Mouse (Mus musculus) C2C12 (cell line): ENCODE data around the gene Ntrk3. TPM values are rescaled to one million over a fixed set of nuclear protein-coding genes. Genes with fewer than 3 reads are reported as not detected.

Experiments used
- H3K27me3 ChIP-seq: one replicate; pipeline ENCODE4 v1.6.1; 2011; ENCODE audit not compliant: control insufficient read depth, insufficient read depth, insufficient read length
- H3K36me3 ChIP-seq: one replicate; pipeline ENCODE4 v1.6.1; 2011; ENCODE audit not compliant: control insufficient read depth, insufficient read depth
- H3K4me3 ChIP-seq: one replicate; pipeline ENCODE4 v1.5.1; 2011; ENCODE audit warnings: mild to moderate bottlenecking, control low read depth; ENCODE audit not compliant: poor library complexity, insufficient read depth, severe bottlenecking
- H3K79me2 ChIP-seq: one replicate; pipeline ENCODE4 v1.6.1; 2011; ENCODE audit not compliant: control insufficient read depth, insufficient read depth
- H3K79me3 ChIP-seq: one replicate; pipeline ENCODE4 v1.6.1; 2011; ENCODE audit warnings: low read depth, control low read depth
- H3ac ChIP-seq: one replicate; pipeline ENCODE3; 2011; ENCODE audit warnings: low read depth; ENCODE audit not compliant: control insufficient read depth, insufficient read length
- CEBPB ChIP-seq: IDR thresholded peaks from one replicate; pipeline ENCODE4 v1.6.1; 2011; ENCODE audit warnings: low read depth, mild to moderate bottlenecking, control low read depth, moderate library complexity
- CTCF ChIP-seq: IDR thresholded peaks from one replicate; pipeline ENCODE4 v1.5.1; 2011; ENCODE audit not compliant: control insufficient read depth, insufficient read depth, insufficient read length
- FOSL1 ChIP-seq: IDR thresholded peaks from one replicate; pipeline ENCODE4 v1.8.0; 2011; ENCODE audit warnings: mild to moderate bottlenecking, low read length; ENCODE audit not compliant: poor library complexity, insufficient read depth, severe bottlenecking
- MAX ChIP-seq: IDR thresholded peaks from one replicate; pipeline ENCODE4 v1.6.1; 2011; ENCODE audit warnings: mild to moderate bottlenecking, control low read depth
- MYOD1 ChIP-seq: IDR thresholded peaks from one replicate; pipeline ENCODE4 v1.6.1; 2011; ENCODE audit warnings: low read depth; ENCODE audit not compliant: control insufficient read depth, insufficient read length
- MYOG ChIP-seq: IDR thresholded peaks from one replicate; pipeline ENCODE4 v1.6.1; 2011; ENCODE audit not compliant: control insufficient read depth, insufficient read length; ENCODE audit errors: extremely low read depth
- USF1 ChIP-seq: IDR thresholded peaks from one replicate; pipeline ENCODE4 v1.6.1; 2011; ENCODE audit warnings: low read depth, mild to moderate bottlenecking, control low read depth, moderate library complexity
- polyA plus RNA-seq: library from polyadenylated mRNA; unstranded; fragments of >200 nt; fragmentation: generic; extraction: Trizol; gene quantifications from one replicate; pipeline ENCODE4 v1.2.1, GENCODE M21; 2012; ENCODE audit warnings: missing spikeins

The Ntrk3 gene
- polyA plus RNA-seq, 1 experiment, result 0.04 TPM

- no peaks in the 10 kb centered on the region for H3K79me2 ChIP-seq
- H3K79me3 ChIP-seq, result no peaks in the 10 kb centered on the region
- no peaks in the 10 kb centered on the region for H3K36me3 ChIP-seq
- no peak overlapping the region for H3K4me3 ChIP-seq
- no peak for TF ChIP-seq MYOG
- no peak for TF ChIP-seq MAX
- no peak for TF ChIP-seq MYOD1
- no peak for TF ChIP-seq CTCF
- no peak for TF ChIP-seq CEBPB
- TF ChIP-seq FOSL1, result no peak
- no peak overlapping the region for H3ac ChIP-seq
- peaks cover 65% of the 10 kb centered on the region for H3K27me3 ChIP-seq
These were observed 159.7 kb downstream of the Ntrk3 start for GRCm38 (mm10) chr7:78578111-78578460.

GRCm38 (mm10) chr7:78577462-78578110 lies 160.2 kb downstream of the Ntrk3 start:
- TF ChIP-seq CTCF, result no peak
- no peak for TF ChIP-seq USF1
- no peaks in the 10 kb centered on the region for H3K79me3 ChIP-seq
- H3K79me2 ChIP-seq, result no peaks in the 10 kb centered on the region
- H3K27me3 ChIP-seq, result peaks cover 62% of the 10 kb centered on the region
- no peak overlapping the region for H3ac ChIP-seq
- H3K4me3 ChIP-seq, result no peak overlapping the region
- H3K36me3 ChIP-seq, result no peaks in the 10 kb centered on the region

GRCm38 (mm10) chr7:78576706-78577461 lies 160.9 kb downstream of the Ntrk3 start:
- no peak overlapping the region for H3K4me3 ChIP-seq
- no peak overlapping the region for H3ac ChIP-seq
- no peaks in the 10 kb centered on the region for H3K79me3 ChIP-seq
- H3K27me3 ChIP-seq, result peaks cover 55% of the 10 kb centered on the region
- H3K36me3 ChIP-seq, result no peaks in the 10 kb centered on the region
- H3K79me2 ChIP-seq, result no peaks in the 10 kb centered on the region
- TF ChIP-seq MYOG (no peak), MAX (no peak), USF1 (no peak)

GRCm38 (mm10) chr7:78576169-78576568 lies 161.6 kb downstream of the Ntrk3 start:
- H3K4me3 ChIP-seq, result no peak overlapping the region
- H3K79me2 ChIP-seq, result no peaks in the 10 kb centered on the region
- no peaks in the 10 kb centered on the region for H3K36me3 ChIP-seq
- TF ChIP-seq CEBPB (no peak), USF1 (no peak), CTCF (no peak), MYOG (no peak), MYOD1 (no peak)
- H3K79me3 ChIP-seq, result no peaks in the 10 kb centered on the region
- H3ac ChIP-seq, result no peak overlapping the region
- peaks cover 52% of the 10 kb centered on the region for H3K27me3 ChIP-seq

- H3K4me3 ChIP-seq, result no peak overlapping the region
- no peaks in the 10 kb centered on the region for H3K36me3 ChIP-seq
- no peaks in the 10 kb centered on the region for H3K79me3 ChIP-seq
- peaks cover 48% of the 10 kb centered on the region for H3K27me3 ChIP-seq
- no peaks in the 10 kb centered on the region for H3K79me2 ChIP-seq
- TF ChIP-seq FOSL1, result no peak
- no peak for TF ChIP-seq CEBPB
- TF ChIP-seq MYOG, result no peak
- no peak overlapping the region for H3ac ChIP-seq
These were observed 162.3 kb downstream of the Ntrk3 start for GRCm38 (mm10) chr7:78575556-78575955.

GRCm38 (mm10) chr7:78571196-78571595 lies 166.6 kb downstream of the Ntrk3 start:
- peaks cover 11% of the 10 kb centered on the region for H3K27me3 ChIP-seq

GRCm38 (mm10) chr7:78569255-78569618 lies 168.6 kb downstream of the Ntrk3 start:
- H3K27me3 ChIP-seq, result no peaks in the 10 kb centered on the region
- H3K36me3 ChIP-seq, result no peaks in the 10 kb centered on the region
- no peaks in the 10 kb centered on the region for H3K79me2 ChIP-seq
- no peak overlapping the region for H3ac ChIP-seq
- TF ChIP-seq USF1 (no peak), MAX (no peak), MYOG (no peak), CEBPB (no peak), FOSL1 (no peak), MYOD1 (no peak), CTCF (no peak)
- H3K4me3 ChIP-seq, result no peak overlapping the region
- H3K79me3 ChIP-seq, result no peaks in the 10 kb centered on the region

More at GRCm38 (mm10) chr7:78571196-78571595, 166.6 kb downstream of the Ntrk3 start:
- TF ChIP-seq FOSL1, result no peak
- H3K4me3 ChIP-seq, result no peak overlapping the region
- no peaks in the 10 kb centered on the region for H3K36me3 ChIP-seq
- no peaks in the 10 kb centered on the region for H3K79me2 ChIP-seq
- H3K79me3 ChIP-seq, result no peaks in the 10 kb centered on the region
- H3ac ChIP-seq, result no peak overlapping the region
